Mouse (Mus musculus) forebrain, embryonic 13.5 days (tissue): ENCODE data around the gene Opn4. TPM values are rescaled to one million over a fixed set of nuclear protein-coding genes. Genes with fewer than 3 reads are reported as not detected.

ENCODE experiments used
- ATAC-seq: fragments of 200-750 bp; cut with Nextera tagmentation; 2 replicates; pipeline ENCODE4 v1.8.0; 2017
- H3K27ac ChIP-seq: fragments of 300-500 bp; sonication (generic); 2 replicates; pipeline ENCODE4 v1.5.1; 2015; ENCODE audit warnings: inconsistent platforms, mild to moderate bottlenecking, moderate library complexity
- H3K27me3 ChIP-seq: fragments of 300-500 bp; sonication (generic); 2 replicates; pipeline ENCODE4 v1.6.1; 2015; ENCODE audit warnings: mild to moderate bottlenecking, inconsistent platforms
- H3K36me3 ChIP-seq: fragments of 300-500 bp; sonication (generic); 2 replicates; pipeline ENCODE4 v1.6.1; 2015; ENCODE audit warnings: mild to moderate bottlenecking, inconsistent platforms; ENCODE audit not compliant: poor library complexity, severe bottlenecking
- H3K4me1 ChIP-seq: fragments of 300-500 bp; sonication (generic); 2 replicates; pipeline ENCODE4 v1.6.1; 2015; ENCODE audit warnings: inconsistent platforms
- H3K4me2 ChIP-seq: fragments of 300-500 bp; sonication (generic); 2 replicates; pipeline ENCODE4 v1.6.1; 2015; ENCODE audit warnings: inconsistent platforms, mild to moderate bottlenecking, moderate library complexity
- H3K4me3 ChIP-seq: fragments of 300-500 bp; sonication (generic); 2 replicates; pipeline ENCODE4 v1.5.1; 2015; ENCODE audit warnings: mild to moderate bottlenecking, inconsistent platforms
- H3K9ac ChIP-seq: fragments of 300-500 bp; sonication (generic); 2 replicates; pipeline ENCODE4 v1.6.1; 2015; ENCODE audit warnings: mild to moderate bottlenecking, inconsistent platforms
- H3K9me3 ChIP-seq: fragments of 300-500 bp; sonication (generic); replicated peaks from 2 replicates; pipeline ENCODE4 v1.6.1; 2016; ENCODE audit warnings: inconsistent platforms
- WGBS: fragments of 180-500 bp; shearing (Covaris S2); methylation state at CpG from one replicate; pipeline ENCODE4 v1.1.7; 2015; 5-methylcytosine and 5-hydroxymethylcytosine counted together
- polyA plus RNA-seq: library from polyadenylated mRNA; unstranded; fragments of >200 nt; fragmentation: Nextera tagmentation; extraction: Ambion mirVana; gene quantifications from 2 replicates; pipeline ENCODE4 v1.2.1, GENCODE M21; 2015

Gene Opn4
- polyA plus RNA-seq, 1 experiment from 2014 or later: not detected

DNA sequence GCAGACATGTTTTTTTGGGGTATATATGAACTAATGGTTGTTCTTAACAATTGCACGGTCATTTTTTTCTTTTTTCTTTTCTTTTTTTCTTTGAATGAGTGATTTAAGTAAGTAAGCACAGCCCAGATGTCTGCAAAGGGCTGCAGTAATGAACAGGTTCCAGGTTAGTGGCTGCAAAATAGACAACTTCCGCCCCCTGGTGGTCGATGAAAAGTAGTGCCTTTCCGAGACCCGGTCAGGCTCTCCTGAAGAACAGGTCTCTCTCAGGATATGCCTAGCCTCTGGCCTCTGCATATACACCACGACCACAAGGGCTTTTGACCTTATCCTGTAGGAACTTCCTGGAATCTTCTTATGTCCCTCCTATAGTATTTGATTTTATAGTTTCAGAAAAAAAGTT lies 29.6 kb downstream of the Opn4 start:
- Histone ChIP-seq H3K27me3 (peaks cover 7% of the 10 kb centered on the region; the same call in 1 of the 2 replicates), H3K27ac (no peak overlapping the region), H3K4me2 (peak overlapping the region; percentile 63), H3K9me3 (no peaks in the 10 kb centered on the region), H3K4me1 (peaks cover 7% of the 10 kb centered on the region; the same call in 1 of the 2 replicates), H3K9ac (no peak overlapping the region), H3K4me3 (0 out of 2 replicates have a peak overlapping the region, but pooled peaks have one; percentile 35), H3K36me3 (no peaks in the 10 kb centered on the region)
- 1% methylated on average over 6 of the region's 6 CpGs for WGBS
- ATAC-seq: peak; percentile 80

DNA sequence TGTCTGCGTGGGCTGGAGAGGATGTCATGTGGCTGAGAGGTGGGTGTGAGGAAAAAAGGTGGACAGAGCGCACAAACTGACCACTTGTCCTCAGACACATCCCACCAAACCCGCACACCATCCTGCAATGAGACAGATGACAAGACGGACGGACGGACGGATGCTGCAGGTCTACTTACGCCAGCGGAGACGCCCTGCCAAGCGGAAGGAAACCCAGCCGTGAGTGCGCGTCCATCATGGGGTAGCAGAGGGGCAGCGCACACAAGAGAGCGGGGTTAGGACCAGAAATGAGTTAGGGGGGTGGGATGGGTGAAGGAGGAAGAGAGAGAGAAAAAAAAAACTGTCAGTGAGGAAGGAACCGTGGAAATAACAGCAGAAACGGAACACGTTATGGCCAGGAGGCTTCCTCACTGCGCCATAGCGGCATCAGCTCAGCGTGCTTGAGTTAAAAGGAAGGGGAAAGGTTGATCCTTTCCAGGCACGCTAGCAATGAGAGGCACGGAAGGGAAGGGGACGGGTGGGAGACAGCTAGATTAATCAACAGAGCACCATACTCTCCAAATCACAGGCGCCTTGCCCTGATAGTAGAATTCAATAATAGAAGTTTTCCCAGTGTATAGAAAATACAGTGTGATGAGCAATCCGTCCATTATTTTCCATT lies 30.3 kb downstream of the Opn4 start:
- Histone ChIP-seq H3K9ac (peak overlapping the region; percentile 53), H3K36me3 (no peaks in the 10 kb centered on the region), H3K4me3 (peak overlapping the region; percentile 35), H3K27ac (no peak overlapping the region), H3K9me3 (no peaks in the 10 kb centered on the region), H3K4me1 (peaks cover 7% of the 10 kb centered on the region; the same call in 1 of the 2 replicates), H3K27me3 (peaks cover 7% of the 10 kb centered on the region; the same call in 1 of the 2 replicates), H3K4me2 (peak overlapping the region; percentile 63)
- 37% methylated on average over 27 of the region's 27 CpGs for WGBS
- no peak for ATAC-seq

DNA sequence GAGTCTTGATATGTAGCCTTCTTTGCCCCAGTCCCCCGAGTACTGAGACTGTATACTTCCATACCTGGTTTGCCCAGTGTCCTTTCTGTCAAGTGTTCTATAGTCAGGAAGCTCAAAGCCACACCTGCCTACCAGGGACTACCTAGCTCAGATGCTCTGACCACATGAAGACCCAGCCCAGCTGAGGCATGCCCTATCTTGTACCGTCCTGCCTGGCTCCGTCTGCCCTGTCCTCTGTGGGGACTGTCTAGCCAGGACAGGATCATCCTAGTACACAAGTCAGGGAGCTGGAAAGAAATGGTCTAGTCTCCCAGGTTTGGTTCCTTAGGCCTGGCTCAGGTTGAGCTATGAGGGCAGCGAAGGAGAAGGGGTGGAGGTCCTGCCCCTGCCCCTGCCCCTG lies 31.3 kb downstream of the Opn4 start:
- ATAC-seq: no peak
- H3K27ac ChIP-seq: no peak overlapping the region
- peaks cover 7% of the 10 kb centered on the region; the same call in 1 of the 2 replicates for H3K27me3 ChIP-seq
- WGBS: 83% methylated on average over 4 of the region's 4 CpGs
- no peak overlapping the region for H3K4me3 ChIP-seq
- no peak overlapping the region for H3K4me2 ChIP-seq
- H3K36me3 ChIP-seq: no peaks in the 10 kb centered on the region
- no peak overlapping the region for H3K9ac ChIP-seq
- no peaks in the 10 kb centered on the region for H3K9me3 ChIP-seq
- H3K4me1 ChIP-seq: peaks cover 7% of the 10 kb centered on the region; the same call in 1 of the 2 replicates

DNA sequence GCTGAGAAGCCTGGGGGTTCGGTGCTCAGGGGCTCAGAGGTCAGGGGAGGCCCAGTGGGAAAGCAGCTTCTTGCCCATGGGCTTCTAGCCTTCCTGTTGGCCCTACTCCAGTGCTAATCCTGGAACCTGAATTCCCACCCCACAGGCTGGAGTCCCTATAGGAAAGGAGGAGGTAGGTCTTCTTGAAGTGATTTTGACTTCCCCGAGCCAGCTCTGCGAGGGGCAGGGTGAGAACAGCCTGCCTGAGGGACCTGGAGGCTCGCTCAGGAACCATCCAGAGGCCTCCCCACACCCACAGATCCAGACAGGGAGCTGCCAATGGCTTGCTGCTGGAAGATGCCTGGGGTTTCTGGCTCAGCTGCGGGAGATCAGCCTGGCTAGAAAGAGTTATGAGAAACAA lies 32.2 kb downstream of the Opn4 start:
- peaks cover 7% of the 10 kb centered on the region; the same call in 1 of the 2 replicates for H3K4me1 ChIP-seq
- no peaks in the 10 kb centered on the region for H3K36me3 ChIP-seq
- H3K4me3 ChIP-seq: no peak overlapping the region
- WGBS: 78% methylated on average over 5 of the region's 5 CpGs
- H3K27ac ChIP-seq: no peak overlapping the region
- ATAC-seq: no peak
- H3K9ac ChIP-seq: no peak overlapping the region
- no peak overlapping the region for H3K4me2 ChIP-seq
- no peaks in the 10 kb centered on the region for H3K9me3 ChIP-seq
- peaks cover 7% of the 10 kb centered on the region; the same call in 1 of the 2 replicates for H3K27me3 ChIP-seq

DNA sequence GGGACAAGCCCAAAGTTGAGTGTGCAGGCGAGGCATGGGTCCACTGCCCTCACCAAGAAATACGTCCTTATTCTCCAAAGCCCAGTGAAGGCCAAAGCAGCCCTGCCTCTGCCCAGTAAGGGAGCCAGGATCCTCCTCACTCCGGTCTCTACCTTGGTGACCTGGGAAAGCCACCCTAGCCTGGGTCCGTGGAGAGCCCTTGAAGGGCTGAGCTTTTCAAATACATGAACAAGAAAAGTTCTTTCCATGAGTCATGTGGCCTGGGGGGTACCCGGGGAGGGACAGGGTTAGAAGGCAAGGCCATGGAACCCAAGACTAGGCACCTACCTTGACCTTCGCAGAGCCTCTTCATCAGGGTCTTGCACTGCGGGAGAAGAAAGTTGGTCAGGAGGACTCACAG lies 33.4 kb downstream of the Opn4 start:
- H3K9ac ChIP-seq: no peak overlapping the region
- no peak for ATAC-seq
- peaks cover 7% of the 10 kb centered on the region; the same call in 1 of the 2 replicates for H3K27me3 ChIP-seq
- no peak overlapping the region for H3K27ac ChIP-seq
- WGBS: 90% methylated on average over 7 of the region's 7 CpGs
- peaks cover 7% of the 10 kb centered on the region; the same call in 1 of the 2 replicates for H3K4me1 ChIP-seq
- no peaks in the 10 kb centered on the region for H3K9me3 ChIP-seq
- H3K36me3 ChIP-seq: no peaks in the 10 kb centered on the region
- no peak overlapping the region for H3K4me2 ChIP-seq
- H3K4me3 ChIP-seq: no peak overlapping the region

DNA sequence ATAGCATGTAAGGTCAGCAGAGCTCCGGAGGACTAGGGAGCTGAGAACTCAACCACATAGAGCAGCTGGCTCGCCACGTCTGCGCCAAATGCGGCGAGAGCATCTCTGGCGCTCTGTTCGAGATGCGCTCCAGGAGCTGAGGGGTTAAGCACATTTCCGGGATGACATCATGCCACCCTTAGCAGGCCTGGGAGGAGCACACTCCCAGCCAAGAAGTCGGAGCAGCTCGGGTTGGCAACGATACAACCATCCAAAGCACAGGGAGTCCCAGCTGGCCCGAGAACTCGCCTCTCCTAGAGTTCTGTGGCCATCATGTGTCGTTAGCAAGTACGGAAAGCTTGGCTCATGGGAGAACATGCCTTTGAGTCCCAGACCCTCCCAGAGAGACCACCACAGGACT lies 34.2 kb downstream of the Opn4 start:
- H3K27ac ChIP-seq: no peak overlapping the region
- no peak overlapping the region for H3K9ac ChIP-seq
- no peaks in the 10 kb centered on the region for H3K9me3 ChIP-seq
- ATAC-seq: peak; percentile 20; the same call in 1 of the 2 replicates
- H3K36me3 ChIP-seq: no peaks in the 10 kb centered on the region
- H3K4me1 ChIP-seq: peaks cover 7% of the 10 kb centered on the region; the same call in 1 of the 2 replicates
- no peak overlapping the region for H3K4me2 ChIP-seq
- no peak overlapping the region for H3K4me3 ChIP-seq
- peaks cover 7% of the 10 kb centered on the region; the same call in 1 of the 2 replicates for H3K27me3 ChIP-seq
- WGBS: 75% methylated on average over 17 of the region's 17 CpGs

DNA sequence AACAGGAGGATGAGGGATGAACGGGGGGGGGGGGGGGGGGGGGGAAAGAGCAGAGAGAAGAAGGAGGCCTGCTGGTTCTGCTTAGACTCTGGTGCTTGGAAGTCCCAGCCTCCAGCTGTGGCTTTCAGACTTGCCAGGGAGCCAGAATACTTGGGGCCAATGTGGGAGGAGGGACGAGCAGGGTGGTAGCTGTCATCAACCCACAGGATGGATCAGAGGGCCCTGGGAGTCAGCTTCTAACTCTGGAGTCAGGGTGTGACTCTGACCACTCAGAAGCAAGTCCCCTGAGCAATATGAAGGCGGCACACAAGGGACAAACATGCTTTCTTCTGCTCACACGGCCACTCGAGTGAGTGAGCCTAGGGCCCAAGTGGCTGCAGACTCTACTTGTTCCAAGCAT lies 35.3 kb downstream of the Opn4 start:
- Histone ChIP-seq H3K4me3 (no peak overlapping the region), H3K27me3 (peaks cover 7% of the 10 kb centered on the region; the same call in 1 of the 2 replicates), H3K9ac (no peak overlapping the region), H3K4me1 (peaks cover 4% of the 10 kb centered on the region; the same call in 1 of the 2 replicates), H3K9me3 (no peaks in the 10 kb centered on the region), H3K36me3 (no peaks in the 10 kb centered on the region), H3K4me2 (no peak overlapping the region), H3K27ac (no peak overlapping the region)
- no peak for ATAC-seq
- WGBS: 65% methylated on average over 5 of the region's 5 CpGs

DNA sequence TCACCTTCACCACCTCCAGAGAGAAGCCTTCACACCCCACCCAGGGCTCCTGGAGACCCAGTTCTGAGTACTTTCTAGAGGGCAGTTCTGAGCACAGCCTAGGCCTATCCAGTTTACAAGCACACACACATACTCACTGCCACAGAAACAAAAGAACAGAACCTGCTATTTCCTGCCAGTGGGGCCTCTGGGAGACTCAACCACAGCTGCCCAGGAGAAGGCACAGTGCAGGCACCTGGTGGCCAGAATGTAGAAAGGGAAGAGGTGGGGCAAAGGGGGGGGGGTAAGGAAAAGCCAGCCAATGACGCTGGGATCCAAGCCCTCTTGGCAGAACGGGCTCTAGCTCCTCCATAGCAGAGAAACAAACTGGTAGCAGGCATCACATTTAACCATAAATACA lies 37.5 kb downstream of the Opn4 start:
- Histone ChIP-seq H3K9ac (no peak overlapping the region), H3K36me3 (no peaks in the 10 kb centered on the region), H3K4me2 (no peak overlapping the region), H3K27ac (no peak overlapping the region), H3K4me1 (no peaks in the 10 kb centered on the region), H3K4me3 (no peak overlapping the region), H3K27me3 (no peaks in the 10 kb centered on the region), H3K9me3 (no peaks in the 10 kb centered on the region)
- no peak for ATAC-seq
- WGBS: 18% methylated on average over 2 of the region's 2 CpGs

DNA sequence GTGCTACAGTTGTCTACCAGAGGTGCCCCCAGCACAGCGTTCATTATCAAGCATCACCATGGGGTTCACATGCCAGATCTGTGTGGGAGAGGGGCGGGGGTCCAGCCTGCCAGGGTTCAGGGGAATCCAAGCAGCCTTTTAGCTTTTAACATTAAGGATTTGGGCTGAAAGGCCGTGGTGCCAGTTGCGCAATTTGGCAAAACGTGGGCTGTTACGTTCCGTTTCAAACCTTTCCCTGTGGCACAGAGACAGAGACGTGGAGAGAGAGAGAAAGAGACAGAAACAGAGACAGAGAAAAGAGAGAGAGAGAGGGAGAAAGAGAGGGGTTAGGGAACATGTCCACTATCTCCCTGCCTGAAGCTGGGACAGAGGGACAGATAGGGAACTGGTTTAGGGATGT lies 38.3 kb downstream of the Opn4 start:
- ATAC-seq: no peak
- Histone ChIP-seq H3K27ac (no peak overlapping the region), H3K4me2 (no peak overlapping the region), H3K4me1 (no peaks in the 10 kb centered on the region), H3K9ac (no peak overlapping the region), H3K4me3 (no peak overlapping the region), H3K36me3 (no peaks in the 10 kb centered on the region), H3K9me3 (no peaks in the 10 kb centered on the region), H3K27me3 (no peaks in the 10 kb centered on the region)
- 87% methylated on average over 8 of the region's 8 CpGs for WGBS

DNA sequence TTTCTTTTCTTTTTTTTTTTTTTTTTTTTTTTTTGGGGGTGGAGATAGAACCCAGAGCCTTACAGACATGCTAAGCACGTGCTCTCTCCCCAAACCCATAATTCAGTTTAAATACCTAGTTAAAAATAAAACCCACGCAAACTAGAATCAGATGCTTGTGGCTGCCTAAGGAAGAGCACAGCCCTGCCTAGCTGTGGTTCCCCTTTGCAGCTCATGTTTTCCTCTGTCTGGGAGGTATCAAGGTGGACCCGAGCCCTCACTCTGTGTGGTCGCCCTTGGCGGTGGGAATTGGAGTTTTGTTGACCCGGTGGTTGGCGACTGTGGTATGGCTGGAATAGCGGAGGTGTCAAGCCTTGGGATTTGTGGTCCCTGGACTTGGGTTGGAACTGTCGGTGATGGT lies 41.0 kb downstream of the Opn4 start:
- Histone ChIP-seq H3K36me3 (no peaks in the 10 kb centered on the region), H3K4me3 (no peak overlapping the region), H3K9ac (no peak overlapping the region), H3K4me2 (no peak overlapping the region), H3K27ac (no peak overlapping the region), H3K9me3 (no peaks in the 10 kb centered on the region), H3K4me1 (no peaks in the 10 kb centered on the region), H3K27me3 (no peaks in the 10 kb centered on the region)
- WGBS: 94% methylated on average over 9 of the region's 9 CpGs
- no peak for ATAC-seq

DNA sequence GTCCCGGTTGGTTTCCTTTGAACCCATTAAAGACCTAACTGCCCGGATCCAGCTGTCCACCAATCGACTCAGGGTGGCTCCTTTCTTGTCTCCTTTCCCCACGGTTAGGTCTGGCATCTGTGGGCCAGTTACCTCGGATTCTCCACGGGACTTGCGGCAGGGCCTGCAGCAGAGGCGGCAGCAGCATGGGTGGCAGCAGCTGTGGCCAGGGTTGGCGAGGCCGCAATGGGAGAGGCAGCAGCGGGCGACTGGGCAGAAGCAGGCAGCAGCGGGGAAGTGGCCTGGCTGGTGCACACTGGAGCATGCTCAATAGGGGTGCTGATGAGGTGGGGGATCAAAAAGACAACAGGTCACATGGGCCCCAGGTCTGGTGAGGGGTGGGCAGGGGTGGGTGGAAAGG lies 44.7 kb downstream of the Opn4 start:
- ATAC-seq: no peak; the same call in 1 of the 2 replicates

DNA sequence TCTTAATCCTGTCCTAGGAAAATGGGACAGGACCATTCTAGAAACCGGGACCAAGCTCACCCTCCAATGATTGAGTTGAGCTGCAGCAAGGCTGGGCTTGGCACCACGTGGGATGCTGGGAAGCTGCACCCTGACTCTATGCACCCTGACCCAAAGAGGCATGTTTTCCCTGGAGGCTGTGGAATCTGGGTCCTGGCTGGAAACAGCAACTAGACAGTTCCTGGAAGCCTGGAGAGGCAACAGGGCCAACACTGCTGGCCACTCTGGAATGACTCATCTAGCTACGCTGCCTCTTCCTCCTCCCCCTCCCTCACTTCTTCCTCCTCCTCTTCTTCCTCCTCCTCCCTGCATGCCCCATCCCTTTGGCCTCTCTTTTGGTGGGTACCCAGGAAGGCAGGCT lies 45.9 kb downstream of the Opn4 start:
- no peaks in the 10 kb centered on the region for H3K27me3 ChIP-seq
- H3K9me3 ChIP-seq: no peaks in the 10 kb centered on the region
- H3K4me2 ChIP-seq: no peak overlapping the region
- no peak overlapping the region for H3K4me3 ChIP-seq
- no peaks in the 10 kb centered on the region for H3K36me3 ChIP-seq
- H3K27ac ChIP-seq: no peak overlapping the region
- H3K9ac ChIP-seq: no peak overlapping the region
- WGBS: 81% methylated on average over 3 of the region's 3 CpGs
- no peak for ATAC-seq
- no peaks in the 10 kb centered on the region for H3K4me1 ChIP-seq

More for the DNA sequence above, 44.7 kb downstream of the Opn4 start:
- Histone ChIP-seq H3K4me3 (no peak overlapping the region), H3K4me2 (no peak overlapping the region), H3K36me3 (no peaks in the 10 kb centered on the region), H3K9me3 (no peaks in the 10 kb centered on the region), H3K9ac (no peak overlapping the region), H3K4me1 (no peaks in the 10 kb centered on the region), H3K27ac (no peak overlapping the region), H3K27me3 (no peaks in the 10 kb centered on the region)
- WGBS: 70% methylated on average over 13 of the region's 13 CpGs

DNA sequence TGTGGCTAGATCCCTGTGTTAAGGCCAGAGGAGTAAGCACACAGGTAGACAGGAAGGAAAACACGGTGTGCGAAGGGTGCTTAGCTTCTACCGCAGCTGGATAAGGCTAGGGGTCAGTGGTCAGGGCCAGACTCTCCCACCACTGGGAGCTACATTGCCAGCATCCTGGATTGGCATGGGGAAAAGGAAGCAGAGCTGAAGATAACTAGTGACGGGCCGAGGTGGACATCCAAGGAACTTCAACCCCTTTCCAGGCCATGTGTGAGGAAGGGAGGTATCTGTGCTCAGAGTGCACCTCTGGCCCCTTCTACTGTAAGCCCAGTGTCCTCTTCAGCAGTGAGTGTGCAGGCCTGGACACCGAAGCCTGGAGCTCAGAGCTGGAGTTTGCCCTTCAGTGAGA lies 46.5 kb downstream of the Opn4 start:
- WGBS: 92% methylated on average over 6 of the region's 6 CpGs
- ATAC-seq: no peak
- H3K9me3 ChIP-seq: no peaks in the 10 kb centered on the region

More for the DNA sequence above, 46.5 kb downstream of the Opn4 start:
- Histone ChIP-seq H3K4me2 (no peak overlapping the region), H3K4me1 (peaks cover 1% of the 10 kb centered on the region), H3K27me3 (no peaks in the 10 kb centered on the region), H3K4me3 (no peak overlapping the region), H3K27ac (no peak overlapping the region), H3K36me3 (no peaks in the 10 kb centered on the region), H3K9ac (no peak overlapping the region)
